Mouse (Mus musculus) CH12.LX (cell line): ENCODE data around the gene Gpr157.

Experiments
- BHLHE40 ChIP-seq: IDR thresholded peaks from 2 replicates; pipeline ENCODE4 v1.6.1; 2011; ENCODE audit warnings: mild to moderate bottlenecking, low read depth, low read length, improper control_type of control experiment
- E2F4 ChIP-seq: IDR thresholded peaks from 2 replicates; pipeline ENCODE4 v1.6.1; 2011; ENCODE audit warnings: low read depth, low read length, improper control_type of control experiment; ENCODE audit not compliant: insufficient replicate concordance
- EP300 ChIP-seq: IDR thresholded peaks from 2 replicates; pipeline ENCODE4 v1.6.1; 2011; ENCODE audit warnings: low read length, improper control_type of control experiment
- MAX ChIP-seq: IDR thresholded peaks from 2 replicates; pipeline ENCODE4 v1.6.1; 2011; ENCODE audit warnings: low read length, improper control_type of control experiment
- MAZ ChIP-seq: IDR thresholded peaks from 2 replicates; pipeline ENCODE4 v1.6.1; 2012; ENCODE audit warnings: low read depth, mild to moderate bottlenecking, inconsistent platforms, low read length, improper control_type of control experiment, moderate library complexity
- SIN3A ChIP-seq: IDR thresholded peaks from 2 replicates; pipeline ENCODE4 v1.6.1; 2012; ENCODE audit warnings: low read length, improper control_type of control experiment, inconsistent platforms
- SMC3 ChIP-seq: IDR thresholded peaks from 2 replicates; pipeline ENCODE4 v1.6.1; 2011; ENCODE audit warnings: low read depth, low read length, improper control_type of control experiment
- USF1 ChIP-seq: IDR thresholded peaks from 2 replicates; pipeline ENCODE4 v1.6.1; 2014; ENCODE audit warnings: low read depth, mild to moderate bottlenecking, inconsistent platforms, low read length, improper control_type of control experiment
- ZNF384 ChIP-seq: IDR thresholded peaks from 2 replicates; pipeline ENCODE4 v1.6.1; 2012; ENCODE audit warnings: low read depth, low read length, improper control_type of control experiment, inconsistent platforms

DNA sequence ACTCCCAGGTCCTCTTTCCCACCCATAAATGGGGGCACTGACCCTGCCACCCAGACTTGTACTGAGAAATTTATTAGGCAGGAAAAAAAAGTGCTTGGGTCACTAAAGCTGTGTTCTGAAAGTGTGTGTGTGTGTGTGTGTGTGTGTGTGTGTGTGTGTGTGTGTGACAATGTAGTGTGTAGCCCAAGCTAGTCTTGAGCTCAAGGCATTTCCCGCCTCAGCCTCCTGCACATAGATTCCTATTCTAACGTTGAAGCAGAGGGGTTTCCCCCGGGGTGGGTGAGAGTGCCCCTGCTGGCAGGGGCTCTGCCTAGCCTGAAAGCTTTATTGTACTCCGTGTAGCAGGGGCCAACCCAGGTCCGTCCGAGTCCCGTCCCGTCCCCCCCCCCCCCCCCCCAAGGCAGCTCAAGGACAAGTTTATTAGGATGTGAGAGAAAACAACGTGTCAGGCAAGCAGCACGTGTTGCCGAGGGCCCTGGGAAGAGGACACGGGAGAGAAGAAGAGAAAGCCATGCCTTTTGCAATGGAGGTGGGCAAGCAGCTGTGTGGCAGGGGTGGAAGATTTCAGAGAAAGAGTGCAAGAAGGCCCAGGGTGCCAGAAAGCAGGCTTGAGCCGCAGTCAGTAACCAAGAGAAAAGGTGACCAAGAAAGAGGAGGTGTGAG, 37.5 kb upstream of the Gpr157 start:
- TF ChIP-seq ZNF384 (0 out of 2 replicates have a peak, but pooled peaks have one; percentile 51), SIN3A (0 out of 2 replicates have a peak, but pooled peaks have one; percentile 57), EP300 (no peak), SMC3 (no peak), E2F4 (no peak), MAX (peak; percentile 69; the same call in 1 of the 2 replicates), BHLHE40 (peak; percentile 64), MAZ (peak; percentile 73), USF1 (no peak)
